Mouse (Mus musculus): Measurements from ENCODE around the gene Maml1. TPM values are rescaled to one million over a fixed set of nuclear protein-coding genes. Genes with fewer than 3 reads are reported as not detected.
A peak's percentile ranks its signal among the peaks of the same experiment; 100 is the strongest.

Gene Maml1
- polyA plus RNA-seq, 1 experiment from 2014 or later = 1.6 TPM

DNA sequence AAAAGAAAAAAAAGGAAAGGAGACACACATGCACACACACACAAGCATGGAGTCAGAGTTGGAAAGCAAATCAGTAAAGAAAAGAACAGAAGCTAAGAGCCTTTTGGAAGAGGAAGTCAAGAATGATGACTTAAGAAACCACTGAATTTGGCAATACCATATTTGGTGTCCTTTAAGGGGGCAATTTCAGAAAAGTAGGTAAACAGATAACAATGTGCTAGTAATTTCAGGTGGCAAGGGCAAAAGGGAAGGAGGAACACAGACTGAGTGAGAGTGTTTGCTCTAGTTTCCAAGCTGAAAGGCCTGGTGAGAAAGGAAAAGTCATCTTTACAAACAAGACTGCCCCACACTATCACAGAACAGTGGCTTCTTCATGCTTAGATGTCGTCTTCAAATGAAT is 5.7 kb downstream of the Maml1 start:
- H3K36me3 ChIP-seq (replicated peaks; ENCODE audit: insufficient read depth, low read length) = peaks cover 15% of the 10 kb centered on the region; the same call in 1 of the 2 replicates
- no peaks in the 10 kb centered on the region for H3K27me3 ChIP-seq (ENCODE audit: insufficient read depth, low read length)
- H3K9me3 ChIP-seq (ENCODE audit: low read length) = no peaks in the 10 kb centered on the region
- TF ChIP-seq CTCF (IDR thresholded peaks at IDR 0.05; ENCODE audit: low read depth) = no peak
- no peak for TF ChIP-seq EP300 (IDR thresholded peaks at IDR 0.05; ENCODE audit: low read depth)
- no peak overlapping the region for H3K9ac ChIP-seq (replicated peaks)
- no peak for DNase-seq
- peak overlapping the region; percentile 63 for H3K27ac ChIP-seq (ENCODE audit: low read depth)
- ATAC-seq = no peak
- H3K4me3 ChIP-seq (ENCODE audit: low read depth, low read length) = no peak overlapping the region
- H3K4me2 ChIP-seq (ENCODE audit: low read depth, low read length) = peak overlapping the region; percentile 1; the same call in 1 of the 2 replicates
- WGBS (ENCODE audit: insufficient replicate concordance) = 46% methylated on average over 1 of the region's 1 CpGs
- H3K4me1 ChIP-seq (ENCODE audit: insufficient read depth) = peaks cover 27% of the 10 kb centered on the region

DNA sequence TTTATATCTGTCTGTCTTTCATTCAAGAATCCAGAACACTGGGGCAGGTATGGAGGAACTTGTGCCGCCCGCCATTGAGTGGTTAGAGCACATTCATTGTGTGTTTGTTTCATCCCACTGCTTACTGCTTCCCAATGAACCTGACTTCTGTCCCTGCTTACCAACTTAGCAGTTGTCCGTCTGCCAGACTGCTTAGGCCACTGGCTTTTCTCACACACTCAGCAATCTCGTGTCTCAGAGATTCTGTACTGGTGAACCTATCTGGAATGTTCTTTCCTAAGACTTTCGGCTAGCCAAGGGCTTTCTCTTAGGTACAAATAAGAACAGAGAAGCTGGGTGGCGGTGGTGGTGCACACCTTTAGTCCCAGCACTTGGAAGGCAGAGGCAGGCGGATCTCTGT is 6.4 kb downstream of the Maml1 start:
- 88% methylated on average over 7 of the region's 7 CpGs for WGBS (ENCODE audit: insufficient replicate concordance)
- no peak for DNase-seq

DNA sequence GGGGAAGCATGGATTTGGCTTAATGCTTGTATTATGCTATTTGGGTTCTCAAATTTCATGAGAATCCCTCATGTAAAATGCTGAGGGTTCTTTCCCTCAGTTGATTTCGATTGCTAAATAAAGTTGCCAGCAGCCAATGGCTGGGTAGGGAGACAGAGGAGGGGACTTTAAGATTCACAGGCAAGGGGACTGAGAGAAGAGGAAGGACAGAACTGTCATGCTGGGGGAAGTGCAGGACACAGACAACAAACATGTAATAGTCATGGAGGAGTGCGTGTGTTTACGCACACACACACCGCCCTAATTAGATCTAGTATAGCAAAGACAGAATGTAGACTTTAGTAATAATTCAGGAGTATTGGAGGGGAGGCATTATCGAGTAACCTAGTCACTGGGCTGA is 6.8 kb downstream of the Maml1 start:
- no peak overlapping the region for H3K27ac ChIP-seq (ENCODE audit: low read depth)
- no peak overlapping the region for H3K4me2 ChIP-seq (ENCODE audit: low read depth, low read length)
- 83% methylated on average over 5 of the region's 5 CpGs for WGBS (ENCODE audit: insufficient replicate concordance)
- no peak overlapping the region for H3K4me3 ChIP-seq (ENCODE audit: low read depth, low read length)
- H3K9me3 ChIP-seq (ENCODE audit: low read length) = no peaks in the 10 kb centered on the region
- no peaks in the 10 kb centered on the region for H3K27me3 ChIP-seq (ENCODE audit: insufficient read depth, low read length)
- no peak overlapping the region for H3K9ac ChIP-seq (replicated peaks)
- ATAC-seq (no peak), DNase-seq (no peak)
- TF ChIP-seq EP300 (IDR thresholded peaks at IDR 0.05; ENCODE audit: low read depth) = no peak
- no peak for TF ChIP-seq CTCF (IDR thresholded peaks at IDR 0.05; ENCODE audit: low read depth)
- H3K4me1 ChIP-seq (ENCODE audit: insufficient read depth) = peaks cover 24% of the 10 kb centered on the region
- H3K36me3 ChIP-seq (replicated peaks; ENCODE audit: insufficient read depth, low read length) = peaks cover 15% of the 10 kb centered on the region; the same call in 1 of the 2 replicates

More for the DNA sequence above, 6.4 kb downstream of the Maml1 start:
- no peak overlapping the region for H3K4me3 ChIP-seq (ENCODE audit: low read depth, low read length)
- H3K9me3 ChIP-seq (ENCODE audit: low read length) = no peaks in the 10 kb centered on the region
- H3K9ac ChIP-seq (replicated peaks) = no peak overlapping the region
- H3K27ac ChIP-seq (ENCODE audit: low read depth) = no peak overlapping the region
- no peak overlapping the region for H3K4me2 ChIP-seq (ENCODE audit: low read depth, low read length)
- peaks cover 27% of the 10 kb centered on the region for H3K4me1 ChIP-seq (ENCODE audit: insufficient read depth)
- H3K27me3 ChIP-seq (ENCODE audit: insufficient read depth, low read length) = no peaks in the 10 kb centered on the region
- peaks cover 15% of the 10 kb centered on the region; the same call in 1 of the 2 replicates for H3K36me3 ChIP-seq (replicated peaks; ENCODE audit: insufficient read depth, low read length)
- TF ChIP-seq EP300 (IDR thresholded peaks at IDR 0.05; ENCODE audit: low read depth) (no peak), CTCF (IDR thresholded peaks at IDR 0.05; ENCODE audit: low read depth) (no peak)
- no peak for ATAC-seq

DNA sequence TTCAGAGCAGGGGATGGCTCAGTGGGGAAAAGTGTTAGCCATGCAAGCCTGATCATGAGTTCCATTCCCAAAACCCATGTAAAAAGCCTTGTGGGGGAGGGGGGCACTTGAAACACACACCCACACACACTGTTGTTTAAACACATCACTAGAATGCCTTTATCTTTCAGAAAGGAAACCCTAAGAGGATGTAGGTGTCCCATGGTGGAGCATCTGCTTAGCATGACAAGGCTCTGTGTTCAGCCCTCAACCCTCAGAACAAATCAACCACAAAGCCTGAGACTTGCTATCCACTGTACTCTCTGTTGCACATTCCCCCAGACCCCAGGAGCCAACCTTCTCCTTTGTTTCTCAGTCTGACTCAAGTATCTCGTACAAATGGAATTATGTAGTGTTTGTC is 12.1 kb downstream of the Maml1 start:
- WGBS (ENCODE audit: insufficient replicate concordance) = 49% methylated on average over 1 of the region's 1 CpGs
- no peaks in the 10 kb centered on the region for H3K9me3 ChIP-seq (ENCODE audit: low read length)
- DNase-seq (no peak), ATAC-seq (no peak)
- no peaks in the 10 kb centered on the region; the same call in 1 of the 2 replicates for H3K36me3 ChIP-seq (replicated peaks; ENCODE audit: insufficient read depth, low read length)
- no peak for TF ChIP-seq CTCF (IDR thresholded peaks at IDR 0.05; ENCODE audit: low read depth)
- no peak for TF ChIP-seq EP300 (IDR thresholded peaks at IDR 0.05; ENCODE audit: low read depth)
- no peak overlapping the region for H3K27ac ChIP-seq (ENCODE audit: low read depth)
- H3K4me3 ChIP-seq (ENCODE audit: low read depth, low read length) = no peak overlapping the region
- peaks cover 11% of the 10 kb centered on the region for H3K4me1 ChIP-seq (ENCODE audit: insufficient read depth)
- H3K9ac ChIP-seq (replicated peaks) = no peak overlapping the region
- H3K4me2 ChIP-seq (ENCODE audit: low read depth, low read length) = no peak overlapping the region
- H3K27me3 ChIP-seq (ENCODE audit: insufficient read depth, low read length) = no peaks in the 10 kb centered on the region

DNA sequence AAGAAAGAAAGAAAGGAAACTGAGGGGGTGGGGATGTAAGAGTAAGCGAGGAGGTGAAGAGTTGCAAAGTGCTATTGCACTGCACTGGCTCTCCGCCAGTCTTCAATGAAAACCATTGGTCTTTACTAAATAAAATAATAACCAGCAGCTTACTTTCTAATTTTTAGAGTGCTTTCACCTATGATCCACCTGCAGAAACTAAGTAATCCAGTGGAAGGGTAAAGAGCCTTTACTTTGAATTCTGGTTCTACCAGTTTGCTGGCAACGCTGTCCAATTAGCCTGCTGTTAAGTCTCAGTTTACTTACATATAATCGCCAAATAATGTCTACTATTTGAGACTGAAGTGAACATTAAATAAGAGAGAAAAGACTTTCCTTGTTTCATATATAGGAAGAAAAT is 13.1 kb downstream of the Maml1 start:
- no peak overlapping the region for H3K27ac ChIP-seq (ENCODE audit: low read depth)
- 84% methylated on average over 4 of the region's 4 CpGs for WGBS (ENCODE audit: insufficient replicate concordance)
- H3K9me3 ChIP-seq (ENCODE audit: low read length) = no peaks in the 10 kb centered on the region
- TF ChIP-seq CTCF (IDR thresholded peaks at IDR 0.05; ENCODE audit: low read depth) (no peak), EP300 (IDR thresholded peaks at IDR 0.05; ENCODE audit: low read depth) (no peak)
- H3K27me3 ChIP-seq (ENCODE audit: insufficient read depth, low read length) = no peaks in the 10 kb centered on the region
- H3K4me1 ChIP-seq (ENCODE audit: insufficient read depth) = peaks cover 11% of the 10 kb centered on the region
- H3K9ac ChIP-seq (replicated peaks) = no peak overlapping the region
- no peaks in the 10 kb centered on the region; the same call in 1 of the 2 replicates for H3K36me3 ChIP-seq (replicated peaks; ENCODE audit: insufficient read depth, low read length)
- H3K4me3 ChIP-seq (ENCODE audit: low read depth, low read length) = no peak overlapping the region
- DNase-seq (no peak), ATAC-seq (no peak)
- no peak overlapping the region for H3K4me2 ChIP-seq (ENCODE audit: low read depth, low read length)

DNA sequence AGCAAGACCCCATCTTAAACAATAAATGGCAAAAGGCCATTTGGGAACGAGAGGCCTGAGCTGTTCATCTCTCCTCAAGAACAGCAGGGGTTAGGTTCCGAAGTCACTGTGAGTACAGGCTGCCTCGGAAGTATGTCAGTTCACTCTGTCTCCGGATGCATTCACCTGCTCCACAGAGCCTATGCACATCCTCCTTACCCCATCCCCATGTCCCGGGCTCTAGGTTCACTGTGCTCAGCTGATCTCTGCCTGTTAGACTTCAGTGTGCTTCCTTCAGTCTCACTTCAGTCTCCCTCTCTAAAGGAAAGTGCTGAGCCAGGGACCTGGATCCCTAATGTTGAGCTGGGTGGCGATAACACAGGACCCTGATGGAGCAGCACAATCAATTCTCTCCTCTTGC is 14.4 kb downstream of the Maml1 start:
- Histone ChIP-seq H3K4me3 (ENCODE audit: low read depth, low read length) (no peak overlapping the region), H3K9me3 (ENCODE audit: low read length) (no peaks in the 10 kb centered on the region), H3K27ac (ENCODE audit: low read depth) (no peak overlapping the region), H3K36me3 (replicated peaks; ENCODE audit: insufficient read depth, low read length) (no peaks in the 10 kb centered on the region; the same call in 1 of the 2 replicates), H3K9ac (replicated peaks) (no peak overlapping the region), H3K4me2 (ENCODE audit: low read depth, low read length) (no peak overlapping the region), H3K4me1 (ENCODE audit: insufficient read depth) (peaks cover 11% of the 10 kb centered on the region), H3K27me3 (ENCODE audit: insufficient read depth, low read length) (no peaks in the 10 kb centered on the region)
- WGBS (ENCODE audit: insufficient replicate concordance) = 86% methylated on average over 6 of the region's 6 CpGs
- TF ChIP-seq CTCF (IDR thresholded peaks at IDR 0.05; ENCODE audit: low read depth) (no peak), EP300 (IDR thresholded peaks at IDR 0.05; ENCODE audit: low read depth) (no peak)
- ATAC-seq = no peak
- no peak for DNase-seq

DNA sequence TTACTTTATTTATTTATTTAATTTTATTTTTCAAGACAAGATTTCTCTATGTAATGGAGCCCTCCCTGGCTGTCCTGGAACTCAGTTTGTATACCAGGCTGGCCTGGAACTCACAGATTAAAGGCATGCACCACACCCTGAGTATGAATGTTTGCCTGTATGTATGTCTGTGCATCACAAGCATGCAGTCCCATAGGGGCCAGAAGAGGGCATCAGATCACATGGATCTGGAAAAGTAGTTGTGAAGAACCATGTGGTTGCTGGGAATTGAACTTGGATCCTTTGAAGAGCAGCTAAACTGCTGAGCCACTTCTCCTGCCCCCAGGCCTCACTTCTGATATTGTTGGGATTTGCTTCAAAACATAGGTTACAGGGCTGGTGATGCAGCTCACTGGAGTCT is 15.1 kb downstream of the Maml1 start:
- H3K27ac ChIP-seq (ENCODE audit: low read depth) = no peak overlapping the region
- TF ChIP-seq CTCF (IDR thresholded peaks at IDR 0.05; ENCODE audit: low read depth) (peak; percentile 29), EP300 (IDR thresholded peaks at IDR 0.05; ENCODE audit: low read depth) (no peak)
- peak; percentile 10 for DNase-seq

More for the DNA sequence above, 15.1 kb downstream of the Maml1 start:
- Histone ChIP-seq H3K4me3 (ENCODE audit: low read depth, low read length) (no peak overlapping the region), H3K9ac (replicated peaks) (no peak overlapping the region), H3K27me3 (ENCODE audit: insufficient read depth, low read length) (no peaks in the 10 kb centered on the region), H3K9me3 (ENCODE audit: low read length) (no peaks in the 10 kb centered on the region), H3K36me3 (replicated peaks; ENCODE audit: insufficient read depth, low read length) (no peaks in the 10 kb centered on the region; the same call in 1 of the 2 replicates), H3K4me1 (ENCODE audit: insufficient read depth) (peaks cover 11% of the 10 kb centered on the region), H3K4me2 (ENCODE audit: low read depth, low read length) (no peak overlapping the region)
- ATAC-seq = no peak

Measured in liver, postnatal 0 days (tissue).